Mouse (Mus musculus) heart, postnatal 14 days (tissue): ENCODE results near the gene Chid1. TPM values are rescaled to one million over a fixed set of nuclear protein-coding genes. Genes with fewer than 3 reads are reported as not detected.

Experiments used
- DNase-seq, 2 experiments: peaks; one replicate each; pipeline ENCODE4 v3.0.0; 2021 to 2022
- intact Hi-C: fragments of 180-260 bp; cut with DNase I; formaldehyde crosslinking; loops from one replicate; pipeline ENCODE4 v1.15.1; 2025
- total RNA-seq, 2 experiments: library from RNA; stranded (reverse); gene quantifications; 2 replicates each; pipeline ENCODE4 v1.2.3; 2021

Gene Chid1
- total RNA-seq, 2 experiments from 2014 or later: 42.6 to 42.8 TPM

DNA sequence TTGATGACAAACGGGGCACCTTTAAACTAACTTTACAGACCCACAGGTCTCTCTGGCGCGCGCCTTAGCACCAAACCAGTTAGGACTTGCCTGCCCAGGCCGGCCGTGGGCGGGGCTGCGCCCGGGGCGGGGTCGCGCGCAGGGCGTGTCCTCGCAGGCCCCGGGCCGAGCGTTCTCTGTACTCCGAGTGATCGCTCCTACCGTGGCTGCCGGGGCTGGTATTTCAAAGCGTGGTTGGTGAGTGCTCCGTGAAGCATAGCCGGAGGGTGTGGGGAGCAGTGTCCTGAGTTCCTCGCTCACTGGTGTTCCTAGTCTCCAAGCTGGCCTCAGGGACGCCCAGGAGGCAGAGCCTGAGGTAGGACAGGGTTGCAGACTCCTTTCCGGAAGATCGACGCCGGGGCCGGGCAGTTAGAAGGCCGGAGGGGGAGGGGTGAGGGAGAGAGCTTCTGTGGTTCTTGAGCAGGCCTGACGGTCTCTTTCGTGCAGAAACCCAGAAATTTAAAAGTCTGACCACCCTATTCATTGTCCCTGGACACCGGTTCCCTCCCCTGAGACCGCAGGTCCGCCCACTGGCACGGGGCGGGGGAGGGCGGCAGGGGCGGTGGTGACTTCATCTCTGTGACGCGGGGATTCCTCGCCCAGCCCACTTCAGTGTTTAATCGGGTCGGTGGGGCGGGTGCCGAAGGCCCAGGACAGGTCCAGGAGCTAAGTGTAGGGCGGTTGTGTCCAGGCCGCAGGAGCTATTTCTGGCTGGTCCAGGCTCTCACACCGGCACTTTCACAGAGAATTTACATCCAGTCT is 72.2 kb downstream of the Chid1 start, which contains the start of gene Cd151:
Gene Cd151 (plus strand): TSS at position 163 of the 801 bp plus-strand sequence.
- DNase-seq: peak; percentile 92 to 94
- intact Hi-C loops: no loop called here

DNA sequence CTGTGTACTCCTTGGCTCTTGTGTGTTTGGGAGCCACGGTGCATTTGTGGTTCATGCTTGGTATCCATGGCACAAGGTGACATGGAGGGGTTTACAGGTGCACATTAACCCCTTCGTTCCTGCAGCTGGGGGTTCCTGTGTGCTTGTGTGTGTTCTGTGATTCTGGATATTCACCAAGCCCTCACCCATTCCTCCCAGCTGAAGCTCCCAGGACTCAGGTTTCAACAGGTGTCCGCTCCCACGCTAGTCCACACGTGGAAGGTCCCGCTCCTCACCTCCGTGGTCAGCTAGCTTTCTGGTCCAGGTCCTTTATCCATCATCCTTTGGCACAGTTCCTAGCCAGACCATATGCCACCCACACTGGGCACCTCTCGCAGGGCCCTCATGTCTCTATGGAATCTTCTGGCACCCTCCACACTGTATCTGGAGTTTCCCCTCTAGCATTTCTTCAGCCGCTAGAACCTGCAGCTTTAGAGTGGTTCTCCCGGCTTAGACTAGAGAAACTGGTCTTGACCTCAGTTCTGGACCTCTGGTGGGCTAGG is 73.0 kb downstream of the Chid1 start:
- intact Hi-C loops: no loop called here

DNA sequence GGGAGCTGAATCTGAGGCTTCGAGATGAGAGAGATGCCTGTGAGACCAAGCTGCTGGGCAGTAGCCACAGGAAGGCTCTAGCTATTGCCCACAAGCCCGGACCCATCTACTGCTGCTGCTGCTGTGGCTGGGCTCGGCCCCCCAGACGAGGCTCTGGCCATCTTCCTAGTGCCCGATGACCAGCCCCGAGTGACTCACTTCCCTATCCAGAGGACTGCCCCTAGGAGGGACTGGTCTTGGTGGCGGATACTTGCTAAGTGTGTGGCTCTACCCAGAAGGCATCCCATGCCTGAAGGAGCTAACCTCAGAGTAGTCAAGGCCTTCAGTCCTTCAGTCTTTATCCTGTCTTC is 73.6 kb downstream of the Chid1 start:
- intact Hi-C loops: no loop called here
- DNase-seq: peak; percentile 44 to 57

More for the DNA sequence above, 73.0 kb downstream of the Chid1 start:
- DNase-seq: no peak

DNA sequence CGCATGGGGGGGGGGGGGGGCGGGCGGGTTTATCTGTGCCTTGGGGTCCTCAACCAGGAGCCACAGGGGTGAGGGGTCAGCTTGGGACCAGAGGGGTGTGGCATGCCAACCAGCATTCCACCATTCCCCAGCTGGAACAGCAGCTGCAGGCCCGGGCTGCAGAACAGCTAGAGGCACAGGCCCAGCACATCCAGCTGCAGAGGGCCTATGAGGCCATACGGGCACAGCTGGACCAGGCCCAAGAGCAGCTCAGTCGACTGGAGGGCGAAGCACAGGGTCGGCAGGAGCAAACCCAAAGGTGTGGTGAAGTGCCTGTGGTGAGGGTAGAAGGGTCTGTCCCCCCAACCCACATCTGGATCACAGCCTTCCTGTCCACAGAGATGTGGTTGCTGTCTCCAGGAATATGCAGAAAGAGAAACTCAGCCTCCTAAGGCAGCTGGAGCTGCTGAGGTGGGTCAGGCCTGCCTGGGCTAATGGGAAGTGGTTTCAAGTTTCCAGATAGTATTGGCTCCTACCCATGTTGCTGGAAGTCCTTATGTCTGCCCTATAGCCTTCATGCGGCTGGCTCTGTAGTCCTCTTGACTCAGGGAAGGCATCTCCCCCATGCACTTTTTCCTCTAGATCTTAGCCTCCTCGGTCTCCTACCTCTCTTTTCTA is 74.1 kb downstream of the Chid1 start:
- intact Hi-C loops: no loop called here
- DNase-seq: peak; percentile 25 to 60

DNA sequence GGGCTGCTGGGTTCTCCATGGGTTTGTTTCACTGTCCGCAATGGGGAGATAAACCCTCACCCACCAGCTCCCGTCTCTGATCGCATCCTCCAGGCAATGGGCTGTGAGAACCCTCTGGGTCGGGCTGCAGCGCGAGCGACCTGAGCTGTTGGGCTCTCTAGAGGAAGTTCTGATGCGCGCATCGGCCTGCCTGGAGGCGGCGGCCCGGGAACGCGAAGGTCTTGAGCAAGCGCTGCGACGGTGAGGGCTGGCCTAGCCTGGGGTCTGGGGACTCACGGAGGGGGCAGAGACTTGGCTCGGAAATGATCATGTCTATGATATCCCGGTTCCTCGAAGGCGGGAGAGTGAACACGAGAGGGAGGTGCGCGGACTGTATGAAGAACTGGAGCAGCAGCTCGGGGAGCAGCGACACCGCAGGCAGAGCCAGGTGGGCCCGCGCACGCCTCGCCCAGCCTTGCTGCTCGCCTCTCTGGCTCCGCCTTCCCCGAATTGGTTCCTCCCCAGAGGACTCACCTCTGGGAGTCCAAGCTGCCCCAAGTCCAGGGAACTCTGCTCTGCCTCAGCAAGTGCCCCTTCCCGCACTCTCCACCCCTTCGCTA is 75.0 kb downstream of the Chid1 start:
- DNase-seq: peak; percentile 43 to 51
- intact Hi-C loops: no loop called here

DNA sequence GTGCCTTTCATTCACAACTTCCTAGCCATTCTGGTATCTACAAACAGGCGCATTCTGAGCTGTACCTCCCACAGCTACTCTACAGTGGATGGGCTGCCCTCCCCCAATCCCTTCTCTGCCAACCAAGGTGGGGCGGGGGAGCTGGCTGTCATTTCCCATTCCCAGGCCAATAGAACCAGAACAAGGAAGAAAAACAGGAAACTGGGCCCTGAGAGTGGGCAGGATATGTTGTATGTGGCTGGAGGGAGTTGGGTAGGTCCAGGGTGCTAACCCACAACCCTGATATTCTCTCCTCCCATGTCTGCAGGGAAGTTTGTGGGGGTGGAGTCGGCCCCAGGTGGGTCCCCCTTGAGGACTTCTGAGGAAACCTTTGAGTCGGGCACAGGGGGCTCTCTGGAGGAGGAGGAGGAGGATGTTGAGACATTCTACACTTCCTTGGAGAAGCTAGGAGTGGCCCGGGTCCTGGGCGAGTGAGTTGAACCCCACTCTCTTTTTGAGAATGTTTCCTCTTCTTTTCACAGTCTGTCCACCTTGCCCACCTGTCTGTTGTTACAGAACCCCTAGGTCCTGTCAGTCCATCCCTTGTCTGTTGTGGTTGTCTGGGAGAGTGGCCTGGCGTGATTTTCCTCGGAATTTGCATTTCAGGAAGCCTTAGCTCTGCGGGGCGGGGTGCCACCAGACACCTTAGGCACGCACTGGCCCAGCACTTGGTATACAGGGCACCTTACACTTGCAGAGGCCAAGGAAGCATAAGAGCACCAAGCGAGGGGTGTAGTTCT is 75.6 kb downstream of the Chid1 start:
- DNase-seq: peak; percentile 70 to 73
- intact Hi-C loops: no loop called here

DNA sequence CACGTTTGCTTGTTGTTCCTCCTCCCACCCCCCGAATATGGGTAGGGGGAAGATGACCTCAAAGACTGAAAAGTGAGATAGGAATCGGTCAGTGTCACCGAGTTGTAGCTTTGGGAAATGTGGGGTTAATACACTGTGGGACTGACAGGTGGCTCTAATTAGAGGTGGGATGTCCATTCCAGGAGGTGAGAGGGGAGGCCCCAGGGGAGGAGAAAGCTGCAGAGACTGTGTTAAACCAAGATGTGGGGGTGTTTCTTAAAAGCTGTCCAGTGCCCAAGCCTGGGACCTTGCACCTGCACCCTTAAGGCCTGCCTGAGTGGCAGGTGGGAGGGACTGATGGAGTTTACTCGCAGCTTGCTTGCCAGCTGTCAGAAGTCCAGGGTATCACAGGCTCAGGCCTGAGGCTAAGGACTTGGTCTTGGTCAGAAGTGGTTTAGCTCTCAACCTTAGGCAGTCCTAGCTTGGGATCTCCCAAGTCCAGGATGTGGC is 77.3 kb downstream of the Chid1 start:
- DNase-seq: peak in 1 of 2 experiments; percentile 65
- intact Hi-C loops: no loop called here

DNA sequence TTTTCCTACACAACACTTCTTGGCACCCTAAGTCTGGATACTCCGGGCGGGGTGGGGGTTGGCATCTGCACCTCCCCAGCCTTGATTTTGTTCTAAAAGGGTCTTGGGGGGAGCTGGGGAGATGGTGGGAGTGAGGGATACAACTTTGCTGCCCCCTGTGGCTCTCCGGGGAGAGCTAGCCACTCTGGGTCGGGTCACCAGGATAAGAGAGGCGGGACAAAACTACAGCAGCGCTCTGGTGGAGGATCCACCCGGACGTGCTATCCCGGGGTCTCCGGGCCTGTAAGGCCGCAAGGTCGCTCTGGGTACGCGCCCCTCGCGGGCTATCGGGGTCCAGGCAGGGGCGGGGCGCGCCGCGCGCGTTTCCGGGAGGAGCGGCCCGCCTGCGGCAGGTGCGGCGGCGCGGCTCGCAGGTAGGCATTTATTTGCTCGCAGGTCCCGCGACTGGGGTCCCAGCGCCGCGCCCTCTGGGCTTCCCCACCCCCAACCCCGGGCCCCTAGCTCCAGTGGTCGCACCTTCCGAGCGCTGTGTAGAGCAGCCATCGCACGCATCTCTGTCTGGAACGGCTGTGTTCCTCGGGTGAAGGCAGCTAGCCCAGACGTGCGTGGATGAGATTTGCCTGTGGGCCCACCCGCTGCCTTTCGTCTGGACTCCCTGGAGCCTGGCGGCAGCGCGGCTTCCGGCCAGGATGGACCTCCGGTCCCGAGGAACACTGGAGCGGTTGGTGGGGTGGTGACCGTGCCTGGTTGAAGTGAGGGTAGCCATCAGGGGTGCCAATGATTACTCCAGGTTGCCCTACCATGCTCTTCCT is 77.9 kb downstream of the Chid1 start:
- peak in 1 of 2 experiments; percentile 56 for DNase-seq
- intact Hi-C loops: no loop called here

DNA sequence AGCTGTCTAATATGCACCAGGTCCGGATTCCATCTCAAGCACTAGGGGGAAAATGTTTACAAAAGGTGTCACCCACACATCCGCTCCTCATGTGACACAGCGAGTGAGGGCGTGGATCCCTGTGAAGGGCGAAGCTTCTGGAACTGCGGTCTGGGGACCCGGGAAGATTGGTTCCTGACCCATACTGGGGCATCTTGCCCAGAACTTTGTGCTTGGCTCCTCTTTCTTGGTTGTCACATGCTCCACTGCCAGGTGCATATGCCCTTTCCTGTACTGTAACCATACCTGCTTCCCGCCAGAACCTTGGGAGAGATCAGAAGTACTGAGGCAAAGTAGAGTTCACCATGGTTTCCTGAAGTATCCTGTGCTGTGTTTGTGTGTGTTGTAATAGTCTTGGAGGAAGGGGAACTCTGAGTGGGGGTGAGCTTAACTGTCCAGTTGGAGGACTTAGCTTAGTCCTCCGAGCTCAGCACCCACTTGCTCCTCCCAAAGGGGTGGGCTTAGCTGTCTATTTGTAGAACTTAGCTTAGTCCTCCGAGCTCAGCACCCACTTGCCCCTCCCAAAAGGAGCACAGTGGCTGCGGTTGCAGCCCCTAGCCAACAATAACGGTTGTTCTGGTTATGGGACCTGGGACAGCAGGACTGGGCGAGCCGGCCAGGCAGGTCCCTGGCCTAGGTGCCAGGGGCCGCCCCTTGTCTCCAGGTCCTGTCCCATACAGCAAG is 79.1 kb downstream of the Chid1 start, which contains the start of gene Cracr2b:
Gene Cracr2b (plus strand): TSS at position 704 of the 723 bp plus-strand sequence.
- intact Hi-C loops: no loop called here
- DNase-seq: peak in 1 of 2 experiments; percentile 40

DNA sequence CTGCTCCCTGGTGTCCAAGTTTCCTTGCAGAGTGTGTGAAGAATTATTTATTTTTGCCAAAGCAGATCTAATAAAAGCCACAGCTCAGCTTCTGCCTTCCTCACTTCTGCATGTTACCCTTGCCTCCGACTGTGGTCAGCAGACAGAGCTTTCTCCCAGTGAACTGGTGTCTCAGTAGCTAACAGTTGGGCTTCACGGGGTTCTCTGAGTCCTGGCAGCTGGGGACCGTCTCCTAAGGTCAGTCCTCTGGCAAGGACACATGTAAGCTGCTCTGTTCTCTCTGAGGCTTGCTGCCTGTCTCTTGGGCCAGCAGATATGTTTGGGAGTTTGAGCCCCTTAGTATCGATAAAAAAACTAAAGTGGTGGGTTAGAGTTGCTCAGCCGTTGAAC is 79.7 kb downstream of the Chid1 start:
- peak in 1 of 2 experiments; percentile 46 for DNase-seq
- intact Hi-C loops: no loop called here

DNA sequence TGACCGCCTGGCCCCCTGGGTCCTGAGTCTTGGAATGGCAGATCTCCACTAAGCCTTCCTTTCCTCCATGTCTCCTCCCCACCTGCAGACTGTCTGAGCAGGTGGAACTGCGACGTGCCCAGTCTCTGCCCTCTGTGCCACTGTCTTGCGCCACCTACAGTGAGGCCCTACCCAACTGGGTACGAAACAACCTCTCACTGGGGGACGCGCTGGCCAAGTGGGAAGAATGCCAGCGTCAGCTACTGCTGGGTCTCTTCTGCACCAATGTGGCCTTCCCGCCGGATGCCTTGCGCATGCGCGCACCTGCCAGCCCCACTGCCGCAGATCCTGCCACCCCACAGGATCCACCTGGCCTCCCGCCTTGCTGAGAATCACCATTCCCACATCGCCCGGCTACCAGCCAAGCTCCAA is 80.4 kb downstream of the Chid1 start:
- DNase-seq: no peak
- intact Hi-C loops: loop anchor here (5.0 kb wide), 1 partner anchor 47 kb away; the partner anchor contains the start of gene Gatd1

DNA sequence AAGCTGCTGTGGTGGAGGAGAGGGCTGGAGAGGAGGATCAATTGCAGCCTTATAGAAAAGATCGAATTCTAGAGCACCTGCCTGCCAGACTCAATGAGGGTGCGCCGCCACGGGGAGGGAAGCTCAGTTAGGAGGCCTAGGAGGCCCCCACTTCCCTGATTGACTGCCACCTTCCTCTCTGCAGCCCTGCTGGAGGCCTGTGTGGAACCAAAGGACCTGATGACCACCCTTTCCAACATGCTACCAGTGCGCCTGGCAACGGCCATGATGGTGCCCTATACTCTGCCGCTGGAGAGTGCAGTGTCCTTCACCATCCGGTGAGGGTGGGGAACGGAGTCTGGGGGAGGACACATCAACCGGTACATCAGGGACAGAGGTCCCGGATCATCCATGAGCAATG is 81.0 kb downstream of the Chid1 start:
- intact Hi-C loops: loop anchor here (5.0 kb wide), 1 partner anchor 46 kb away; the partner anchor contains the start of gene Gatd1
- DNase-seq: no peak

DNA sequence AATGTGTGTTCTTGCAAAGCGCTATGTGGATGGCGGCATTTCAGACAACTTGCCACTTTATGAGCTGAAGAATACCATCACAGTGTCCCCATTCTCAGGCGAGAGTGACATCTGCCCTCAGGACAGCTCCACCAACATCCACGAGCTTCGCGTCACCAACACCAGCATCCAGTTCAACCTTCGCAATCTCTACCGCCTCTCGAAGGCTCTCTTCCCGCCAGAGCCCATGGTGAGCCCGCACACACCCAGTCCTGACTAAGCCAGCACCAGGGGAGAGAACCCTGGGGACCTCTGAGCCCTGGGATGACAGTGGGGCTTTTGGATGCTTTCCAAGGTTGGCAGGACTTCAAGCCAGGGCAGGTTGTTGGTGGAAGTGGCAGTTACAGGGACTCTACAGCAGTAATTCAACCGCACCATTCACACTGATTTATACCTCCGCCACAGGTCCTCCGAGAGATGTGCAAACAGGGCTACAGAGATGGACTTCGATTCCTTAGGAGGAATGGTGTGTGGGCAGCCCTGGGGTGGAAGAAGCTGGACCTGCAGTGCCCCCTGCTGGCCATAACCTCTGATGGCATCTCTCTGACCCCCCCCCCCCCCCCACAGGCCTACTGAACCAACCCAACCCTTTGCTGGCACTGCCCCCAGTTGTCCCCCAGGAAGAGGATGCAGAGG is 81.5 kb downstream of the Chid1 start:
- peak; percentile 70 to 72 for DNase-seq
- intact Hi-C loops: loop anchor here (5.0 kb wide), 1 partner anchor 46 kb away; the partner anchor contains the start of gene Gatd1

DNA sequence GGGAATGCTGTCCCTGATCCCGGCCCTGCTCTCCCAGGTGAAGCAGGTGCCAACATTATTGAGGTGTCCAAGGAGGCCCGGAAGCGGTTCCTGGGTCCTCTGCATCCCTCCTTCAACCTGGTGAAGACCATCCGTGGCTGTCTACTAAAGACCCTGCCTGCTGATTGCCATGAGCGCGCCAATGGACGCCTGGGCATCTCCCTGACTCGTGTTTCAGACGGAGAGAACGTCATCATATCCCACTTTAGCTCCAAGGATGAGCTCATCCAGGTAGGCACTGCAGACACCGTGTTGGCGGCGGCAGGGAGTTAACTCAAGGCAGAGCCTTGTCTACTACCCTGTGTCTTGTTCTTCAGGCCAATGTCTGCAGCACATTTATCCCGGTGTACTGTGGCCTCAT is 82.4 kb downstream of the Chid1 start:
- intact Hi-C loops: loop anchor here (5.0 kb wide), 1 partner anchor 45 kb away; the partner anchor contains the start of gene Gatd1

DNA sequence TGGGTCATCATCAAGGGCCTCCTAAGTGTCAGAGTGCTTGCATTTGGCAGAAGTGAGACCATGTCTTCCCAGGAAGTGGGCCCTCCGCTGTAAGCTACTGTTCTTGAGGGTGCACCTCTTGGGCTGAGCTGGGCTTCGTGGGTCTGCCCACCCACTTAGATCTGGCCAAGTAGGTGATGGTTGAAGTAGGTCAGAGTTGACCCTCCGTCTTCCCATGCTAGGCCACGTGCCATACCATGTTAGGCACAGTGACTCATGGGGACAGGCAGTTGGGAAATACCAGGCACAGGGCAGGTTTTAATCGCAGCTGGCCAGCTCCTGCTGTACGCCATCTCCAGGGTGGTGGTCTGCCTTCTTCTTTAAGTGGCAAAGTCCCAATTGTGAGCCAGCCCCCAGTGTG is 82.9 kb downstream of the Chid1 start:
- intact Hi-C loops: loop anchor here (5.0 kb wide), 1 partner anchor 44 kb away; the partner anchor contains the start of gene Gatd1
- peak; percentile 43 to 57 for DNase-seq

More for the DNA sequence above, 82.4 kb downstream of the Chid1 start:
- no peak for DNase-seq

DNA sequence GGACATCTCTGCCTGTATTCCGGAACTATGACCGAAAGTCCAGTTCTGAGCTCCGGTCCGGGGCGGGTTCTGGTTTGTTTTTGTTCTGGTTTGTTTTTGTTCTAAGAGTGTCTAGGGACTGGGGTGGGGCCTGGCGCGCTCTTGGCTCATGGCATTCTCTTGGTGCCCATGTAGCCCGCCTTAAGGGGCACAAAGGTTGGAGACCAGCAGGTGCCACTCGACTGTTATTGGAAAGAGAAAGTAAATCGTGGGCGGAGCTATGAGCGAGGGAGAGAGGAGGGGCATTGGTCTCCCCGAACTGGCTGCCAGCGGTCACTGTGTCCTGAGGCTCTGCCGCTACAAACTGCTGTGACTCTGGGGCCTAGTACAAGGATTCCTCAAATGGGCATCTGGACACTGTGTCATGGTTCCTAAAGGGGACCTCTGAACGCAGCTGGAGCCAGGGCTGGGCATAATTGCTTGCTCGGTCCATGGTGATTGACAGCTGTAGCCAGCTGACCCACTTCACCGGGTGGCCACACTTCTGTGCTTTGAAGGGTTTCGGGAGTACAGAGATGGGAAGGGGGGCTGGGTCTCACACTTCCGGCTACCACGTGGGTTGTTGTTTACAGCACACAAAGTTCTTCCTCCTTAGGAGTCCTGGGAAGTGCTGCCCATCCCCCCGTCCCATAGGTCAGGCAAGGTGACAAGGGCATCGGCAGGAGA is 83.9 kb downstream of the Chid1 start:
- DNase-seq: peak; percentile 79 to 82
- intact Hi-C loops: loop anchor here (5.0 kb wide), 1 partner anchor 43 kb away; the partner anchor contains the start of gene Gatd1
